Mouse (Mus musculus): ENCODE results near the gene Eef1akmt2. TPM values are rescaled to one million over a fixed set of nuclear protein-coding genes. Genes with fewer than 3 reads are reported as not detected.

Gene Eef1akmt2
- polyA plus RNA-seq, 1 experiment from 2014 or later: 62.3 TPM

DNA sequence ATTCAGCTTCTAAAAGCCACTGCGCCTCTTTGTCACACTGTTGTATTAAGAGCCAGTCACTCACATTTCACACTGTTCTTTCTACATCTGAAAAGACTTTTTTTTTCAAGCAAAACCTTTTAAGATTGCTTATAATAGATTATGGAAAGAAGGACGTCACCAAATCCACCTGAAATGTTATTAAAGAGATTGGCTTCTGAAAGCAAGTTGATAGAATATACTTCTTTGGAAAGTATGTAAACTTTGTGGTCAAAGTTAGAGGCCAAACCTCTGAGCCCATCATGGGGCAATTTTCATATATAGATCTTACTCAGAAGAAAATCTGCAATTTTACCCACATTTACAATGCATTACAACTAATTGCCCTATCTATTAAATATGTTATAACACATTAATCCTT is 35.9 kb downstream of the Eef1akmt2 start:
- Histone ChIP-seq H3K36me3 (no peaks in the 10 kb centered on the region), H3K9me3 (no peaks in the 10 kb centered on the region), H3K4me3 (replicated peaks) (no peak overlapping the region), H3K27me3 (replicated peaks) (no peaks in the 10 kb centered on the region), H3K9ac (no peak overlapping the region), H3K4me1 (no peaks in the 10 kb centered on the region), H3K4me2 (no peak overlapping the region), H3K27ac (no peak overlapping the region)
- 74% methylated on average over 2 of the region's 2 CpGs for WGBS
- ATAC-seq (ENCODE audit: insufficient read depth, low FRiP score, low read depth): no peak

DNA sequence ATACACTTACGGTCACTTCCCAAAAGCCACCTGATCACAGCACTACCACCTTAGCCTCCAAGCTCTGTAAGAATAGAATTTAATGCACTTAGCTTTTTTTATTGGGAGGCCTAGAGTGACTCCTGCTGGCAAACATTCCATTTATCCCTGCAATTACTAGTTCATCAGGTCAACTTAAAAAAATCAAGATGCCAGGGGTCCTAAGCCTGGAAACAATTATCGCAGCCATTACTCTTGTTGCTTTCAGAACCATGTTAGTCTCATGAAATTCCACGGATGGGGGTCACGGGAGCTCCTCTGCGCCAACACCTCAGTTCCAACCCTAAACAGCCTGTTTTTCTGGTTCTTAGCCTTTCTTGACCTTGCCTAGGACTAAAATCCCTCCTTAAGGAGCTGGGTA is 37.4 kb downstream of the Eef1akmt2 start:
- no peak overlapping the region for H3K9ac ChIP-seq
- H3K9me3 ChIP-seq: no peaks in the 10 kb centered on the region
- H3K36me3 ChIP-seq: no peaks in the 10 kb centered on the region
- 63% methylated on average over 5 of the region's 5 CpGs for WGBS
- H3K4me3 ChIP-seq (replicated peaks): no peak overlapping the region
- peaks cover 8% of the 10 kb centered on the region for H3K4me1 ChIP-seq
- H3K4me2 ChIP-seq: no peak overlapping the region
- no peak overlapping the region for H3K27ac ChIP-seq
- H3K27me3 ChIP-seq (replicated peaks): no peaks in the 10 kb centered on the region
- no peak for ATAC-seq (ENCODE audit: insufficient read depth, low FRiP score, low read depth)

DNA sequence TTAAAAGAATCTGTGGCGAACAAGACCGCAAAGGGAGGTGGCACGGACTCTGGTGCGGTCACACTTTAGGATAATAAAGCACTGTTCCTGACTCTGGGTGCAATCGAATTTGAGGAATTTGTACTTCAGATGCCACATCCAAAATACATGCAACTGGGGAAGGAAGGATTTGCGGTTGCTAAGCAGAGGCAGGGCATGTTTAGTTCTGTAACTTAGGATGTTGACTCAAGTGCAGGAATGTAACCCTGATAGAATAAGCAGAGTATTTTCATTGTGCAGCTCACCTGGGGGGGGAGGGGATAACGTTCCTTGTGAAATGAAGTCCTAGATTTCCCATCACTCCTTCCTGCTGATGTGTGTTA is 38.4 kb downstream of the Eef1akmt2 start:
- Histone ChIP-seq H3K9ac (peak overlapping the region; percentile 67), H3K4me2 (peak overlapping the region; percentile 83), H3K4me3 (replicated peaks) (peak overlapping the region; percentile 72), H3K9me3 (no peaks in the 10 kb centered on the region), H3K27ac (peak overlapping the region; percentile 87; the same call in 1 of the 2 replicates), H3K4me1 (peaks cover 18% of the 10 kb centered on the region), H3K27me3 (replicated peaks) (no peaks in the 10 kb centered on the region), H3K36me3 (no peaks in the 10 kb centered on the region)
- 3% methylated on average over 7 of the region's 7 CpGs for WGBS
- ATAC-seq (ENCODE audit: insufficient read depth, low FRiP score, low read depth): no peak

DNA sequence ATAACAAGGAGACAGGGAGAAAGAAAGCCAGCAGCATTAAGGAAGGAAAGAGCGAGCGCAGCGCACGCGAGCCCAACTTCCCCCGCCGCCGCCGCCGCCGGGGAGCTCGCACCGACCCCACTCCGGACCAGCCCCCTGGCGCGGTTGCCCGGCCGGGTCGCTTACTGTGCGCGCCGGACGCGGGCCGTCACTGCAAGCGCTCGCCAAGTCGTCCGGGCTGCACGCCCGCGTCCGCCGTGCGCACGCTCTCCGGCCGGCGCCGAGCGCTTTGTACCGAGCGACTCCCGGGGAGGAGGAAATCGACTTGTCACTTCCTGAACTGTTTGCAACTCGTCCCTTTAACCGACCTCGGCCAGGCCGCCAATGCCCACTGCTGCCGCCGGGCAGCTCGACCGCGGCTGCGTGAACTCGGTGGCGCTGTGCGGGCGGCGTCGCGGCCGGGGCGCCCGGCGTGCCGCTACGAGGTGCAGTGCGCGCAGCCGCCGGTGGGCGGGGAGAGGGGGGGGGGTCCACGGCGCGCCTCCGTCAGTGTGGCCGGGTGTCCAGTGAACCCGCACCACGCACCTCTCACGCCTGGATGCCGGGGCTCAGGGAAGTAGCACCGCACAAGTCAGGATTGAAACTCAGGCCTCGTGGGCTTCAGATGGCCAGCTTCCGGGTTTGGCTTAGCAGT is 38.9 kb downstream of the Eef1akmt2 start, which contains the start of gene Fam53b:
TSS of gene Fam53b (minus strand) at position 471 of the 673 bp plus-strand sequence.
- Histone ChIP-seq H3K9ac (peak within 1 kb of the TSS; percentile 67), H3K4me1 (peaks cover 23% of the 10 kb centered on the region), H3K27me3 (replicated peaks) (no peaks in the 10 kb centered on the region), H3K27ac (peak within 1 kb of the TSS; percentile 87), H3K4me3 (replicated peaks) (peak within 1 kb of the TSS; percentile 72), H3K9me3 (no peaks in the 10 kb centered on the region), H3K36me3 (no peaks in the 10 kb centered on the region), H3K4me2 (peak within 1 kb of the TSS; percentile 83)
- under 1% methylated on average over 83 of the region's 85 CpGs for WGBS
- ATAC-seq (ENCODE audit: insufficient read depth, low FRiP score, low read depth): peak; percentile 48

DNA sequence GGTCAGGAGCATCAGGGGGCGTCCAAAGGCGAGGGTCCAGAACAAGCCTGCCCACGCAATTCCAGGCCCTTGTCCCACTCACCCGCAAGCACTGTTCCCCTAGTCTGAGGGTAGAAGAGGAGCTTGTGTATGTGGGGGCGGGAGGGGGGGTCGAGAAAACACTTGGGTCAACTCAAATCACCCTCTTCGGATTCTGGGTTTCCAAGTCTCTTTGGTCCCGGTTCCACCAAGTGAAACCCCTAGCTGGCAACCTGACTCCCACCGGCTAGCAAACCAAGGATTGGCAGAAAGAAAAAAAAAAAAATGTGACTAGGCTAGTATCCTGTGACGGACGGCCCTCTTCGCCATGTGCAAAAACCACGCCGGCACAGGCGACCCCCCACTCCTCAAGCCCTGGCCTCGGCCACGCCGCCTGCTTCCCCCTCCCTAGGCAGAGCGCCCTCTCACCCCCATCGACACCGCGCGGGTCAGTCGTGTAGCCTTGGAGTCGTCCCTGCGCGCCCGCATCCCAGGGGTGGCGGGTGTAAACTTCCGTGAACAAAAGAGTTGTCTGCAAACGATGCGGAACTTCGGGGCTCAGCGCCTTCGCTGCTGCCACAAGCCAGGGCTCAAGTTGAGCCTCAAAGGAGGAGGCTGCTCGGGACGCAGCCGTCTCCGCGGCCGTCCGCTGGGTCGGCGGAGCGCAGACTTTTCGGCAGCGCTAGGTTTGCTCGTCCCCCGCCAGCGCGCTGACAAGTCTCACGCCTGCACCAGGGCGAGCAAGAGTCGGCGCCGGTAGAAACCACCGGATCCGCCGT is 39.7 kb downstream of the Eef1akmt2 start:
- Histone ChIP-seq H3K27me3 (replicated peaks) (no peaks in the 10 kb centered on the region), H3K4me3 (replicated peaks) (peak overlapping the region; percentile 72), H3K9me3 (no peaks in the 10 kb centered on the region), H3K9ac (peak overlapping the region; percentile 67), H3K36me3 (no peaks in the 10 kb centered on the region), H3K4me2 (peak overlapping the region; percentile 83), H3K27ac (peak overlapping the region; percentile 87), H3K4me1 (peaks cover 29% of the 10 kb centered on the region)
- ATAC-seq (ENCODE audit: insufficient read depth, low FRiP score, low read depth): peak; percentile 16; the same call in 1 of the 2 replicates
- WGBS: under 1% methylated on average over 59 of the region's 59 CpGs

DNA sequence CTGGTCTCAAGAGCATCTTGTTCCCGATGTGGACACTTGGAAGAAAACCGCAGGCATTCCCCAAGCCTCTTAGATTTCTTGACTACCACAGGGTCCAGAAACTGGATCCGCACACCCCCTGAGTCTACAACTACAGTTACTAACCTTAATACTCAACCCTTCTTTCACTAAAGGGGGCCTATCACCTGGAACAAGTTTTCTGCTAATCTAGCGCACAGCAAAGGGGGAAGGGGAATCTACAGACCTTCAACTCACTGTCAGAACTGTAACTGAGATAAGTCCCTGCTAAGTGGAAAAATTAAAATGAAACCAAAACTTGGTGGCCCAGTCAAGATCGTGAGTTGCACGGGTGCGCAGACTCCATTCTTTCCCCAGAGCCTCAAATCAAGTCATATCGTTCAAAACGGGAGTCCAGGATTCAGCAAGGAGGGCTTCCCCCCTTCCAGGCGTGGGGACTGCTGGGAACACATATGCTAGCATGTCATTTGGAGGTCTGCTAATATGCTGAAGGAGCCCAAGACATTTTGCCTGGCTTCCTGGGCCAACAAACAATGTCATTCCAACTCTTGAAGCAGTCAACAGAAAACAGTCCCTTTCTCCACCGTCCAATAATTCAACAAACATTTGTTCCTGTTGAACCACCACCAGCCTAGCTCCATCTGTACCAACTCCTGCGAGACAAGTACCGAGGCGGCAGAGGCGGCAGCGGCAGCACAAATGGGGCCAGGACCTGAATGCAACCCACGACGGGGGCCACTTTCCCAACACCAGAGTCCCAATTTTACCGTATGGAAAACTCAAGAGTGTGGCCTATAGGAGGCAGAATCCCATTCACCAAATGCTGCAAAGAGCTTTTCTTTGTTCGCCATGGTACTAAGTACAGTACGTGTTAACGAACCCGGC is 40.5 kb downstream of the Eef1akmt2 start:
- Histone ChIP-seq H3K27ac (peak overlapping the region; percentile 87), H3K4me1 (peaks cover 38% of the 10 kb centered on the region), H3K4me3 (replicated peaks) (peak overlapping the region; percentile 72), H3K36me3 (no peaks in the 10 kb centered on the region), H3K4me2 (peak overlapping the region; percentile 83), H3K9me3 (no peaks in the 10 kb centered on the region), H3K9ac (peak overlapping the region; percentile 67), H3K27me3 (replicated peaks) (no peaks in the 10 kb centered on the region)
- WGBS: 20% methylated on average over 23 of the region's 23 CpGs
- no peak for ATAC-seq (ENCODE audit: insufficient read depth, low FRiP score, low read depth)

DNA sequence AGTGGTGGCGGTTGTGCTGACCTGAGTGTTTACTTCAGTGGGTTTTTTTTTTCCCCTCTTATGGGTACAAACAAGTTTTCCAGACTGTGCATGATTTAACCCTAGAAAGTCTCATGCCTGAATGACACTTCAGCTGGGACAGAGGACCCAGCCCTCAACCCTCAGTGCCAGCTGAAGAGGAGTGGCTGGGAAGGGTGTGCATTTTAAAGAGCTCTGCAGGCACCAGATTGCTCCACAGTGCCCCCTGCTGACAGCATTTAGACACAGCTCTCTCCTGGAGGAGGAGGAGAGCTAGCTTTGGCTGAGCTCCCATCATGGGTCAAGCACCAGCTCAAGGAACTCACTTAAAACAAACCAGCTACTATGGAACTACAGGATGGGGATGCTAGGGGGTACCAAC is 41.6 kb downstream of the Eef1akmt2 start:
- Histone ChIP-seq H3K27ac (peak overlapping the region; percentile 77; the same call in 1 of the 2 replicates), H3K4me2 (peak overlapping the region; percentile 4), H3K9ac (no peak overlapping the region), H3K36me3 (no peaks in the 10 kb centered on the region), H3K9me3 (no peaks in the 10 kb centered on the region), H3K27me3 (replicated peaks) (no peaks in the 10 kb centered on the region), H3K4me3 (replicated peaks) (no peak overlapping the region), H3K4me1 (peaks cover 47% of the 10 kb centered on the region)
- ATAC-seq (ENCODE audit: insufficient read depth, low FRiP score, low read depth): no peak
- 72% methylated on average over 1 of the region's 1 CpGs for WGBS

DNA sequence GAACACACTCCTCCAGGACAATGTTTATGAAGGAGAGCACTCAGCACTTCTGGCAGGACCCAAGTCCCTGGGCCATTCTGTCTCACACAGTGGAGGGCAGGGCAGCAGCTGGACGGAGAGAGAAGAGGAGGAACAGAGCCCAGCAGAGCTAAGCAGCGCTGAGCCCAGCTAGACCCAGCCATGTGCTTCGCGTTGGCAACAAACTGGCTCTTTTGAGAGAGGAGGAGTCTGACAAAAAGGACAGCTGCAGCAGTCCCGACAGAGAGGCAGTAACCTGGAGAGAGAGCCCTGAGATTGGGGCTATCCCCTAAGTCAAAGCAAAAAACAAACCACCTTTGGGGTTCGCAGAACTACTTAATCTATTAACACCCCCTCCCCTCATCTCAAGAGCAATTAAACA is 42.1 kb downstream of the Eef1akmt2 start:
- Histone ChIP-seq H3K9me3 (no peaks in the 10 kb centered on the region), H3K9ac (no peak overlapping the region), H3K4me3 (replicated peaks) (no peak overlapping the region), H3K4me2 (0 out of 2 replicates have a peak overlapping the region, but pooled peaks have one; percentile 4), H3K27ac (peak overlapping the region; percentile 77), H3K36me3 (no peaks in the 10 kb centered on the region), H3K27me3 (replicated peaks) (no peaks in the 10 kb centered on the region), H3K4me1 (peaks cover 52% of the 10 kb centered on the region)
- no peak for ATAC-seq (ENCODE audit: insufficient read depth, low FRiP score, low read depth)
- WGBS: 33% methylated on average over 6 of the region's 6 CpGs

DNA sequence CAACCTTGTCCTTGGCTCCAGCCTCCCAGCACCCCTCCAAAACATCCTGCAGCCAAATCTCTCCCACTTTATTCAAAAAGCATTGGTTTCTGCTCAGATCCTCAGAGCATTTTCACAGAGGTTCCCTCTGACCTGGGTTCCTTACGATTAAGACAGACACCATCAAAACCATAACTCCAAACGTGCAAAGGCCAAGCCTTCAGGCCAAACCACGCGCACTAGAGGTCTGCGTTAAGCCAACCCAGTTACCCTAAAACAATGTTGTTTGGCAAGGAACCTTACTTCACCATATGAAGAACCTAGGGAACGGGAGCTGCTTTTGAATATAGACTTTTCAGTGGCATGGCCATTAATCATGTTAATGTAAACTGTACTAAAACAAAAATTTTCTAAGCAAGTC is 42.8 kb downstream of the Eef1akmt2 start:
- H3K9me3 ChIP-seq: no peaks in the 10 kb centered on the region
- no peak overlapping the region for H3K9ac ChIP-seq
- no peak overlapping the region for H3K4me3 ChIP-seq (replicated peaks)
- no peaks in the 10 kb centered on the region for H3K36me3 ChIP-seq
- peaks cover 52% of the 10 kb centered on the region for H3K4me1 ChIP-seq
- peak overlapping the region; percentile 77; the same call in 1 of the 2 replicates for H3K27ac ChIP-seq
- H3K27me3 ChIP-seq (replicated peaks): no peaks in the 10 kb centered on the region
- WGBS: 29% methylated on average over 6 of the region's 6 CpGs
- no peak for ATAC-seq (ENCODE audit: insufficient read depth, low FRiP score, low read depth)
- H3K4me2 ChIP-seq: peak overlapping the region; percentile 40; the same call in 1 of the 2 replicates

DNA sequence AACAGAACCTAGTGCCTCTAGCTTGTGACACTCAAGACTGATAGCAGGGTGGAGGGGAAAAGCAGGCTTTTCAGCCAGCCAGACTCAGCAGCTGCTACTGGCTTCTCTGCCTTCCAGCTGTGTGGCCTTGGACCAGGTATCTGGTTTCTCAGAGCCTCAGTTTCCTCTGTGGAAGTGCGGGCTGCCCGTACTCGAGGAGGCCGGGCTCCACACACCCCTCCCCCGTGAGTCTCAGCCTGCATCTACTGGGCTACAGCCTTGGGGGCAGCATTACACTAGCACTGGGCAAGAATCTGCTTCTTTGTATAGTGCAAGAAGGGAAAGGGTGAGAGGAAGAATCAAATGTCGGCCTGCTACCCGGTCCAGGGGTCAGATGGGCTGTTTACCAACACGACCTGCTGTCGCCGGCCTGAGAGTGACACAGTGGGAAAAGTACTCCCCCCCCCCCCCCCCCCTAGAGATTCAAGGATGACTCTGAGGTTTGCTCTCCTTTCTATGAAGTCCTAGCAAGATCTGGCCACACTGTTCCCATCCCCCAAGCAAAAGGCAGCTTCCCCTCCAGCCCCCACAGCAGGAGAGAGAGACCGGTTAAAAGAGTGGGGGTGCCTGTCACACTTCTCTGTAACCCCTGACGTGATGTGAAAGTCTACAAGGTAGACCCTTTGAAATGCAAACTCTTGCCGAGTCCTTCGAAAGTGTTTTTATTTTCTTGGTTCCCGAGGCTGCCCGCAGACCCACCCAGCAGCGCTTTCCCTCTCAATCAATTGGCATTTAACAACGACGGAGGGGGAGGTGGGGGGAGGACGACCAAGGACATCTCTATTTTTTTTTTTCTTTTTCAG is 43.4 kb downstream of the Eef1akmt2 start:
- no peaks in the 10 kb centered on the region for H3K36me3 ChIP-seq
- 12% methylated on average over 20 of the region's 20 CpGs for WGBS
- 0 out of 2 replicates have a peak, but pooled peaks have one; percentile 8 for ATAC-seq (ENCODE audit: insufficient read depth, low FRiP score, low read depth)
- no peak overlapping the region for H3K4me3 ChIP-seq (replicated peaks)
- H3K9me3 ChIP-seq: no peaks in the 10 kb centered on the region
- no peaks in the 10 kb centered on the region for H3K27me3 ChIP-seq (replicated peaks)
- peaks cover 52% of the 10 kb centered on the region for H3K4me1 ChIP-seq
- peak overlapping the region; percentile 77 for H3K27ac ChIP-seq
- H3K4me2 ChIP-seq: peak overlapping the region; percentile 40
- no peak overlapping the region for H3K9ac ChIP-seq
